Mouse (Mus musculus): Measurements from ENCODE around the gene Cpa4. TPM values are rescaled to one million over a fixed set of nuclear protein-coding genes. Genes with fewer than 3 reads are reported as not detected.
A peak's percentile ranks its signal among the peaks of the same experiment; 100 is the strongest.

Gene Cpa4
- polyA plus RNA-seq, 1 experiment from 2014 or later, result 2.4 TPM

GRCm38 (mm10) chr6:30614251-30614650 lies 46.1 kb downstream of the Cpa4 start:
- Histone ChIP-seq H3K27ac (ENCODE audit: low read depth, low read length) (no peak overlapping the region), H3K27me3 (ENCODE audit: control insufficient read depth, insufficient read depth, low read length) (no peaks in the 10 kb centered on the region), H3K9me3 (replicated peaks; ENCODE audit: control insufficient read depth, low read length) (no peaks in the 10 kb centered on the region), H3K36me3 (ENCODE audit: control insufficient read depth, insufficient read depth, low read length) (no peaks in the 10 kb centered on the region), H3K4me2 (no peak overlapping the region), H3K4me1 (ENCODE audit: control insufficient read depth, insufficient read depth, low read length) (peaks cover 31% of the 10 kb centered on the region), H3K4me3 (ENCODE audit: low read depth, low read length) (no peak overlapping the region), H3K9ac (ENCODE audit: low read depth, low read length) (no peak overlapping the region)
- no peak for ATAC-seq (replicated peaks; ENCODE audit: insufficient number of reproducible peaks, low FRiP score, low TSS enrichment)
- 83% methylated on average over 6 of the region's 6 CpGs for WGBS (ENCODE audit: insufficient replicate concordance)

- H3K4me2 ChIP-seq, result no peak overlapping the region
- no peaks in the 10 kb centered on the region for H3K9me3 ChIP-seq (replicated peaks; ENCODE audit: control insufficient read depth, low read length)
- H3K27me3 ChIP-seq (ENCODE audit: control insufficient read depth, insufficient read depth, low read length), result no peaks in the 10 kb centered on the region
- 36% methylated on average over 4 of the region's 4 CpGs for WGBS (ENCODE audit: insufficient replicate concordance)
- H3K36me3 ChIP-seq (ENCODE audit: control insufficient read depth, insufficient read depth, low read length), result no peaks in the 10 kb centered on the region
- no peak overlapping the region for H3K27ac ChIP-seq (ENCODE audit: low read depth, low read length)
- peaks cover 31% of the 10 kb centered on the region for H3K4me1 ChIP-seq (ENCODE audit: control insufficient read depth, insufficient read depth, low read length)
- H3K9ac ChIP-seq (ENCODE audit: low read depth, low read length), result no peak overlapping the region
- no peak overlapping the region for H3K4me3 ChIP-seq (ENCODE audit: low read depth, low read length)
- ATAC-seq (replicated peaks; ENCODE audit: insufficient number of reproducible peaks, low FRiP score, low TSS enrichment), result no peak
Observed at GRCm38 (mm10) chr6:30615741-30616140, 47.6 kb downstream of the Cpa4 start.

GRCm38 (mm10) chr6:30616491-30616941 lies 48.3 kb downstream of the Cpa4 start:
- WGBS (ENCODE audit: insufficient replicate concordance), result 5% methylated on average over 8 of the region's 8 CpGs
- peak overlapping the region; percentile 29; the same call in 1 of the 2 replicates for H3K9ac ChIP-seq (ENCODE audit: low read depth, low read length)
- peak overlapping the region; percentile 83 for H3K27ac ChIP-seq (ENCODE audit: low read depth, low read length)
- H3K9me3 ChIP-seq (replicated peaks; ENCODE audit: control insufficient read depth, low read length), result no peaks in the 10 kb centered on the region
- H3K27me3 ChIP-seq (ENCODE audit: control insufficient read depth, insufficient read depth, low read length), result no peaks in the 10 kb centered on the region
- peaks cover 36% of the 10 kb centered on the region for H3K4me1 ChIP-seq (ENCODE audit: control insufficient read depth, insufficient read depth, low read length)
- H3K4me2 ChIP-seq, result peak overlapping the region; percentile 36
- ATAC-seq (replicated peaks; ENCODE audit: insufficient number of reproducible peaks, low FRiP score, low TSS enrichment), result no peak
- no peak overlapping the region for H3K4me3 ChIP-seq (ENCODE audit: low read depth, low read length)
- no peaks in the 10 kb centered on the region for H3K36me3 ChIP-seq (ENCODE audit: control insufficient read depth, insufficient read depth, low read length)

- ATAC-seq (replicated peaks; ENCODE audit: insufficient number of reproducible peaks, low FRiP score, low TSS enrichment), result peak; percentile 18; the same call in 1 of the 2 replicates
- WGBS (ENCODE audit: insufficient replicate concordance), result 13% methylated on average over 12 of the region's 13 CpGs
- Histone ChIP-seq H3K36me3 (ENCODE audit: control insufficient read depth, insufficient read depth, low read length) (no peaks in the 10 kb centered on the region), H3K4me2 (peak overlapping the region; percentile 49), H3K27me3 (ENCODE audit: control insufficient read depth, insufficient read depth, low read length) (no peaks in the 10 kb centered on the region), H3K4me3 (ENCODE audit: low read depth, low read length) (no peak overlapping the region), H3K9ac (ENCODE audit: low read depth, low read length) (peak overlapping the region; percentile 47; the same call in 1 of the 2 replicates), H3K27ac (ENCODE audit: low read depth, low read length) (peak overlapping the region; percentile 83), H3K9me3 (replicated peaks; ENCODE audit: control insufficient read depth, low read length) (no peaks in the 10 kb centered on the region), H3K4me1 (ENCODE audit: control insufficient read depth, insufficient read depth, low read length) (peaks cover 36% of the 10 kb centered on the region)
Observed at GRCm38 (mm10) chr6:30617020-30617958, 49.1 kb downstream of the Cpa4 start.

GRCm38 (mm10) chr6:30617959-30618590 lies 49.9 kb downstream of the Cpa4 start:
- Histone ChIP-seq H3K36me3 (ENCODE audit: control insufficient read depth, insufficient read depth, low read length) (no peaks in the 10 kb centered on the region), H3K9ac (ENCODE audit: low read depth, low read length) (0 out of 2 replicates have a peak overlapping the region, but pooled peaks have one; percentile 47), H3K4me2 (peak overlapping the region; percentile 49), H3K27ac (ENCODE audit: low read depth, low read length) (peak overlapping the region; percentile 83), H3K27me3 (ENCODE audit: control insufficient read depth, insufficient read depth, low read length) (no peaks in the 10 kb centered on the region), H3K9me3 (replicated peaks; ENCODE audit: control insufficient read depth, low read length) (no peaks in the 10 kb centered on the region), H3K4me3 (ENCODE audit: low read depth, low read length) (no peak overlapping the region), H3K4me1 (ENCODE audit: control insufficient read depth, insufficient read depth, low read length) (peaks cover 39% of the 10 kb centered on the region)
- 13% methylated on average over 18 of the region's 18 CpGs for WGBS (ENCODE audit: insufficient replicate concordance)
- ATAC-seq (replicated peaks; ENCODE audit: insufficient number of reproducible peaks, low FRiP score, low TSS enrichment), result peak; percentile 53

GRCm38 (mm10) chr6:30618735-30619134 lies 50.6 kb downstream of the Cpa4 start:
- no peak overlapping the region for H3K4me2 ChIP-seq
- peaks cover 39% of the 10 kb centered on the region for H3K4me1 ChIP-seq (ENCODE audit: control insufficient read depth, insufficient read depth, low read length)
- no peaks in the 10 kb centered on the region for H3K27me3 ChIP-seq (ENCODE audit: control insufficient read depth, insufficient read depth, low read length)
- H3K9me3 ChIP-seq (replicated peaks; ENCODE audit: control insufficient read depth, low read length), result no peaks in the 10 kb centered on the region
- 46% methylated on average over 6 of the region's 6 CpGs for WGBS (ENCODE audit: insufficient replicate concordance)
- no peaks in the 10 kb centered on the region for H3K36me3 ChIP-seq (ENCODE audit: control insufficient read depth, insufficient read depth, low read length)
- H3K9ac ChIP-seq (ENCODE audit: low read depth, low read length), result no peak overlapping the region
- peak overlapping the region; percentile 83 for H3K27ac ChIP-seq (ENCODE audit: low read depth, low read length)
- ATAC-seq (replicated peaks; ENCODE audit: insufficient number of reproducible peaks, low FRiP score, low TSS enrichment), result no peak
- no peak overlapping the region for H3K4me3 ChIP-seq (ENCODE audit: low read depth, low read length)

- Histone ChIP-seq H3K4me3 (ENCODE audit: low read depth, low read length) (no peak overlapping the region), H3K9ac (ENCODE audit: low read depth, low read length) (no peak overlapping the region), H3K27ac (ENCODE audit: low read depth, low read length) (no peak overlapping the region; the same call in 1 of the 2 replicates), H3K4me1 (ENCODE audit: control insufficient read depth, insufficient read depth, low read length) (peaks cover 44% of the 10 kb centered on the region), H3K27me3 (ENCODE audit: control insufficient read depth, insufficient read depth, low read length) (no peaks in the 10 kb centered on the region), H3K36me3 (ENCODE audit: control insufficient read depth, insufficient read depth, low read length) (no peaks in the 10 kb centered on the region), H3K9me3 (replicated peaks; ENCODE audit: control insufficient read depth, low read length) (no peaks in the 10 kb centered on the region), H3K4me2 (no peak overlapping the region)
- WGBS (ENCODE audit: insufficient replicate concordance), result 74% methylated on average over 5 of the region's 5 CpGs
- no peak for ATAC-seq (replicated peaks; ENCODE audit: insufficient number of reproducible peaks, low FRiP score, low TSS enrichment)
Observed at GRCm38 (mm10) chr6:30619606-30620005, 51.4 kb downstream of the Cpa4 start.

GRCm38 (mm10) chr6:30620591-30620990 lies 52.4 kb downstream of the Cpa4 start:
- H3K4me2 ChIP-seq, result no peak overlapping the region
- ATAC-seq (replicated peaks; ENCODE audit: insufficient number of reproducible peaks, low FRiP score, low TSS enrichment), result no peak
- H3K27ac ChIP-seq (ENCODE audit: low read depth, low read length), result peak overlapping the region; percentile 70
- 70% methylated on average over 4 of the region's 4 CpGs for WGBS (ENCODE audit: insufficient replicate concordance)
- H3K4me3 ChIP-seq (ENCODE audit: low read depth, low read length), result no peak overlapping the region
- H3K9ac ChIP-seq (ENCODE audit: low read depth, low read length), result no peak overlapping the region
- no peaks in the 10 kb centered on the region for H3K27me3 ChIP-seq (ENCODE audit: control insufficient read depth, insufficient read depth, low read length)
- no peaks in the 10 kb centered on the region for H3K9me3 ChIP-seq (replicated peaks; ENCODE audit: control insufficient read depth, low read length)
- peaks cover 50% of the 10 kb centered on the region for H3K4me1 ChIP-seq (ENCODE audit: control insufficient read depth, insufficient read depth, low read length)
- no peaks in the 10 kb centered on the region for H3K36me3 ChIP-seq (ENCODE audit: control insufficient read depth, insufficient read depth, low read length)
